Mouse (Mus musculus): Measurements from ENCODE around the gene Rsc1a1. TPM values are rescaled to one million over a fixed set of nuclear protein-coding genes. Genes with fewer than 3 reads are reported as not detected.

The Rsc1a1 gene
- polyA plus RNA-seq, 1 experiment = 5.6 TPM

GRCm38 (mm10) chr4:141708005-141708404, 22.6 kb upstream of the Rsc1a1 start:
- H3K4me3 ChIP-seq (ENCODE audit: insufficient read depth, low read length) = no peak overlapping the region
- no peak for TF ChIP-seq CTCF (IDR thresholded peaks at IDR 0.05; ENCODE audit: low read depth, low read length)
- TF ChIP-seq POLR2A (IDR thresholded peaks at IDR 0.05; ENCODE audit: borderline replicate concordance, low read depth, low read length) = no peak
- no peak overlapping the region for H3K27ac ChIP-seq (ENCODE audit: insufficient read depth, low read depth, low read length)
- H3K4me1 ChIP-seq (ENCODE audit: control insufficient read depth, insufficient read depth, low read length) = peaks cover 14% of the 10 kb centered on the region

DNA sequence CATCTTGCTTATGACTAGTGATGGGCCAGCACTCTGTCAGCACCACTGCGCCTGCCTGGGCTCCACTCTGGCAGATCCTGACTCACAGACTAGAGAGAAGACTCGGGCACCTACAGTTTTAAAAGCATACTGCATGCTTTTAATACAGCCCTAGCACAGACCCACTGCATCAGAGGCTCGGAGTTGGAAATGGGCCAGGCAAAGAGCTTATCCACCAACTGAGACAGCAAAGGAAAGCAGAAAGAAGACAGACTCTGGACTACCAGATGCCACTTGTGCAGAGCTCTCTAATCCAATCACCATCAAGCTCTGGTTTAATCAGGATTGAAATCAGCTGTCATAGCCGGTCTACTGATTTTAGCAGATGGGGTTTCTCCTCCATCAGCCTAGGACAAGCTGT, 19.9 kb upstream of the Rsc1a1 start:
- Histone ChIP-seq H3K4me3 (ENCODE audit: insufficient read depth, low read length) (no peak overlapping the region), H3K4me1 (ENCODE audit: control insufficient read depth, insufficient read depth, low read length) (peaks cover 9% of the 10 kb centered on the region), H3K27ac (ENCODE audit: insufficient read depth, low read depth, low read length) (no peak overlapping the region)
- no peak for TF ChIP-seq CTCF (IDR thresholded peaks at IDR 0.05; ENCODE audit: low read depth, low read length)
- no peak for TF ChIP-seq POLR2A (IDR thresholded peaks at IDR 0.05; ENCODE audit: borderline replicate concordance, low read depth, low read length)

DNA sequence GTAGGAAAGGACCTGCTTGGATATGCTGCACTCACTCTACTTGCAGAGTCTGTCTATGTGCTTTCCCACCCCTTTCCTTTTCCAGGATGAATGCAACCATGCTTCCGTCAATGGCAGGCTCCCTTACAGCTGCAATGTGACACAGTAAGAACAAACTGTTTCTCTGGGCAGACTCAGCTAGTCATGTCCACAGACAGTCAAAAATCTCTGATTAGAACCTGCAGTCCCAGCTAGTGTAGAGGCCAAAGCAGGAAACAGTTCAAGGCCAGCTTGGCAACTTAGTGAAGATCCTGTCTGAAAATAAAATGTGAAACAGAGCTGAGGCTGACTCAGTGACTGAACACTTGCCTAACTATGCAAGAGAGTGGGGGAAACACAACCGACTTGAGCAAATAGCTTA, 19.2 kb upstream of the Rsc1a1 start:
- no peak for TF ChIP-seq POLR2A (IDR thresholded peaks at IDR 0.05; ENCODE audit: borderline replicate concordance, low read depth, low read length)
- no peak for TF ChIP-seq CTCF (IDR thresholded peaks at IDR 0.05; ENCODE audit: low read depth, low read length)
- H3K4me3 ChIP-seq (ENCODE audit: insufficient read depth, low read length) = no peak overlapping the region
- no peak overlapping the region for H3K27ac ChIP-seq (ENCODE audit: insufficient read depth, low read depth, low read length)
- peaks cover 9% of the 10 kb centered on the region for H3K4me1 ChIP-seq (ENCODE audit: control insufficient read depth, insufficient read depth, low read length)

DNA sequence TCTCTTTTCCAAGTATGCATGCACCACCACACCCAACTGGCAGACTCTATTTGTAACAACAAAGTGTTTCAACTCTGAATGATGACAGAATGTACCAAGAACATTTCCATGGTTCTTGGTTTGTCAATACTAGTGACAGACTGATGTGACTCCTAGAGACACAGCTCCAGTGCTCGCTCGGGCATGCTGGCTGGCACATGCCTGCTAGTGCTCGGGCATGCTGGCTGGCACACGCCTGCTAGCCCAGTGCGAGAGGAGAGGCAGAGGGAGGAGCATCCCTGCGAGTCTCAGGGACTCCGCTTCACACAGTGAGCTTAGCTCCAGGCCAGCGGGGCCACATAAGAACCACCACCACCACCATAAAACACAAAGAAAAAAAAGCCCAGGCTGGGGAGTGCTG, 9.3 kb upstream of the Rsc1a1 start:
- H3K4me1 ChIP-seq (ENCODE audit: control insufficient read depth, insufficient read depth, low read length) = 0 out of 2 replicates have a peak, but pooled peaks cover 4% of the 10 kb centered on the region
- H3K4me3 ChIP-seq (ENCODE audit: insufficient read depth, low read length) = no peak overlapping the region
- no peak overlapping the region for H3K27ac ChIP-seq (ENCODE audit: insufficient read depth, low read depth, low read length)
- TF ChIP-seq POLR2A (IDR thresholded peaks at IDR 0.05; ENCODE audit: borderline replicate concordance, low read depth, low read length) (no peak), CTCF (IDR thresholded peaks at IDR 0.05; ENCODE audit: low read depth, low read length) (no peak)

GRCm38 (mm10) chr4:141688505-141688904, 3.1 kb upstream of the Rsc1a1 start:
- no peak for TF ChIP-seq CTCF (IDR thresholded peaks at IDR 0.05; ENCODE audit: low read depth, low read length)
- no peak overlapping the region for H3K27ac ChIP-seq (ENCODE audit: insufficient read depth, low read depth, low read length)
- H3K4me1 ChIP-seq (ENCODE audit: control insufficient read depth, insufficient read depth, low read length) = peaks cover 6% of the 10 kb centered on the region; the same call in 1 of the 2 replicates
- no peak overlapping the region for H3K4me3 ChIP-seq (ENCODE audit: insufficient read depth, low read length)

DNA sequence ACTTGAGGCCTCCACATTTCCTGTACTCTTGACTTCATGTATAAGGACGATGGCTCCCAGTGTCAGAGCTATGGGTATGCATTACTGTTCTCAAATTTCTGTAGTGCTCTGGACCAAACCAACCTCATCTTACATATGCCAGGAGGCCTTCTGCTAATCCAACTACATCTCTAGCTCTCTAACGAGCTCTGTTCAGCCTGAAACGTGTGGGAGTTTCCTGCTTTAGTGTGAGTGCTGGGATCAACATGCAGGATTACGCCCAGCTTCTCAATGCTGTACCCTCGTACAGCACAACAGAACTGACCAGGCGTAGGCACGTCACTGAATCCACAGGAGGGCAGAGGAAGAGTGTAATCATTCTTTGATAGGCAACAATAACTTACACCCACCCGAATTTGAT, 1.1 kb upstream of the Rsc1a1 start:
- no peak overlapping the region for H3K4me3 ChIP-seq (ENCODE audit: insufficient read depth, low read length)
- TF ChIP-seq CTCF (IDR thresholded peaks at IDR 0.05; ENCODE audit: low read depth, low read length) (no peak), POLR2A (IDR thresholded peaks at IDR 0.05; ENCODE audit: borderline replicate concordance, low read depth, low read length) (no peak)
- H3K4me1 ChIP-seq (ENCODE audit: control insufficient read depth, insufficient read depth, low read length) = peaks cover 17% of the 10 kb centered on the region
- no peak overlapping the region for H3K27ac ChIP-seq (ENCODE audit: insufficient read depth, low read depth, low read length)

GRCm38 (mm10) chr4:141686093-141686492, 694 bp upstream of the Rsc1a1 start:
- TF ChIP-seq POLR2A (IDR thresholded peaks at IDR 0.05; ENCODE audit: borderline replicate concordance, low read depth, low read length) = no peak
- Histone ChIP-seq H3K27ac (ENCODE audit: insufficient read depth, low read depth, low read length) (no peak overlapping the region), H3K4me1 (ENCODE audit: control insufficient read depth, insufficient read depth, low read length) (peaks cover 16% of the 10 kb centered on the region), H3K4me3 (ENCODE audit: insufficient read depth, low read length) (no peak overlapping the region)

DNA sequence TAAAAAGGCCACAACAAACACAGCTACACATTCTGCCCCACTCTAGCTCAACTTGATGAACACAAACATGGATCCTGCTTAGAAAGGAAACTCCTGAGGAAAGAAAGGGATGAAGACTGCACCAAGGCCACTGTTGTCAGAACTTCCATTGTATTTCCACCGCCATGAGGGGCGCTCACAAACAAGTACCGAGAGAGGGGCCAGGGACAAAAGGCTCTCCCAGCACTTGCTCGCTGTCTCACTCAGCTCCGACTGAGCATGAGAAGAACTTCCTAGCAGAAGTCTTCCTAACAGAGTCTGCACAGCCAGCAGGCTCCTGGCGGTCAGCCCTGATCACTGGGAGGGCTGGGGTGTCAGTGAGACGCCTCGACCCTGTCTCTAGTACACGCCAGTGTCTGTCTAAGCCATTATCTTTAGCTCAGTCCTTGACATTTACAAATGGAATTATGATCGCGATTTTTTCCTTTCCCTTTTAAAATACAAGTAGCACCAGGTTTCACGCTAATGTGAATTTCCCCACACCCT, 2.6 kb downstream of the Rsc1a1 start:
- no peak overlapping the region for H3K27ac ChIP-seq (ENCODE audit: insufficient read depth, low read depth, low read length)
- TF ChIP-seq CTCF (IDR thresholded peaks at IDR 0.05; ENCODE audit: low read depth, low read length) (no peak), POLR2A (IDR thresholded peaks at IDR 0.05; ENCODE audit: borderline replicate concordance, low read depth, low read length) (no peak)
- H3K4me3 ChIP-seq (ENCODE audit: insufficient read depth, low read length) = no peak overlapping the region

GRCm38 (mm10) chr4:141681767-141682166, 3.6 kb downstream of the Rsc1a1 start:
- Histone ChIP-seq H3K4me1 (ENCODE audit: control insufficient read depth, insufficient read depth, low read length) (peaks cover 42% of the 10 kb centered on the region), H3K27ac (ENCODE audit: insufficient read depth, low read depth, low read length) (peak overlapping the region; percentile 75), H3K4me3 (ENCODE audit: insufficient read depth, low read length) (no peak overlapping the region)
- TF ChIP-seq CTCF (IDR thresholded peaks at IDR 0.05; ENCODE audit: low read depth, low read length) (no peak), POLR2A (IDR thresholded peaks at IDR 0.05; ENCODE audit: borderline replicate concordance, low read depth, low read length) (no peak)

More for the DNA sequence above, 2.6 kb downstream of the Rsc1a1 start:
- H3K4me1 ChIP-seq (ENCODE audit: control insufficient read depth, insufficient read depth, low read length) = peaks cover 35% of the 10 kb centered on the region

DNA sequence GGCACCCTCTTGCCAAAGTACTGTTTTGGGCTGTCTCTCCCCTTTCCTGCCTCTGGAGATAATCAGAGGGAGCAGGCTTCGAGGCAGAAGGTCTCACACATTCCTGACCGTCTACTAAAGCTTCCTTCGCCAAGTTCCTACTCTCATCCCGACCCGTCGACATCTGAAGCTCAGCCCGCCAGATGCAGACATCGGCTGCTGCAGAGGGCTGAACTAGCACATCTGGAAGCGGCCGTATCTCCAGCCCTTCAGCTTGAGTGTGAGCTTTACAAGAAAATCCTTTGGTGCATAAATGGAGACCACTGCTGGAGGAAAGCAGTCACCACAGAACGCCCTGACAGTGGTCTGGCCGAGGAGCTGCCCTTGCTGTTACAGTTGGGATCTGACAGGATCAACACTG, 4.5 kb downstream of the Rsc1a1 start:
- Histone ChIP-seq H3K4me1 (ENCODE audit: control insufficient read depth, insufficient read depth, low read length) (peaks cover 51% of the 10 kb centered on the region), H3K27ac (ENCODE audit: insufficient read depth, low read depth, low read length) (no peak overlapping the region), H3K4me3 (ENCODE audit: insufficient read depth, low read length) (no peak overlapping the region)
- no peak for TF ChIP-seq CTCF (IDR thresholded peaks at IDR 0.05; ENCODE audit: low read depth, low read length)
- no peak for TF ChIP-seq POLR2A (IDR thresholded peaks at IDR 0.05; ENCODE audit: borderline replicate concordance, low read depth, low read length)

DNA sequence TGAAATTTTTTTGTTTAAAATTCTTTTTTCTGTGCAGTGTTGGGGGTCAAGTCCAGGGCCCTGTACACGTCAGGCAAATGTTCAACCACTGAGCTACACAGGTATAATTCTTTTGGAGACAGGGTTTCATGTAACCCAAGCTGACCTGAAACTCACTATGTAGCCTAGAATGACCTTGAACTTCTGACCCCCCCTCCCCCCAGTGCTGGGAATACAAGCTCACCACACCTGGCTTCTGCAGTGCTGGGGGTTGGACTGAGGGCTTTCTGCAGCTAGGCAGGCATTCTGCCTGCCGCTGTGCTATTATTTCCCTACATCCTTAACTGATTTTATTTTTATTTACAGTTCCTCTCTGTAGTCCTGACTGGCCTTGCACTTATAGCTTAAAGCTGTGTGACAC, 6.4 kb downstream of the Rsc1a1 start:
- no peak overlapping the region for H3K27ac ChIP-seq (ENCODE audit: insufficient read depth, low read depth, low read length)
- no peak overlapping the region for H3K4me3 ChIP-seq (ENCODE audit: insufficient read depth, low read length)
- peaks cover 53% of the 10 kb centered on the region for H3K4me1 ChIP-seq (ENCODE audit: control insufficient read depth, insufficient read depth, low read length)
- no peak for TF ChIP-seq POLR2A (IDR thresholded peaks at IDR 0.05; ENCODE audit: borderline replicate concordance, low read depth, low read length)
- TF ChIP-seq CTCF (IDR thresholded peaks at IDR 0.05; ENCODE audit: low read depth, low read length) = no peak
